Mouse (Mus musculus) MEL (cell line): ENCODE data around the gene Btn2a2. TPM values are rescaled to one million over a fixed set of nuclear protein-coding genes. Genes with fewer than 3 reads are reported as not detected.

Source experiments
- DNase-seq: peaks from one replicate; pipeline ENCODE4 v3.0.0; 2011; ENCODE audit warnings: low read depth, low spot score
- H3K27ac ChIP-seq: 2 replicates; pipeline ENCODE4 v1.5.1; 2012; ENCODE audit warnings: low read depth, mild to moderate bottlenecking, control low read depth, low read length, moderate library complexity; ENCODE audit not compliant: control insufficient read depth
- H3K27me3 ChIP-seq, 2 experiments: fragments of 150-350 bp in 1 of 2; sonication (generic) in 1 of 2; 2 replicates each; pipeline ENCODE4 v1.6.1; 2012; ENCODE audit warnings: low read length in 2 of 2, mild to moderate bottlenecking in 2 of 2, improper control_type of control experiment in 1 of 2, moderate library complexity in 1 of 2; ENCODE audit not compliant: insufficient read depth in 2 of 2, control insufficient read depth in 1 of 2
- H3K36me3 ChIP-seq, 2 experiments: 2 replicates each; pipeline ENCODE4 v1.6.1; 2012 to 2014; ENCODE audit warnings: low read length in 2 of 2, improper control_type of control experiment in 1 of 2, inconsistent platforms in 1 of 2, mild to moderate bottlenecking in 1 of 2; ENCODE audit not compliant: insufficient read depth in 2 of 2, control insufficient read depth in 1 of 2
- H3K4me1 ChIP-seq, 2 experiments: fragments of 150-350 bp in 1 of 2; sonication (generic) in 1 of 2; 2 replicates each; pipeline ENCODE4 v1.6.1; 2012; ENCODE audit warnings: low read length in 2 of 2, improper control_type of control experiment in 1 of 2, mild to moderate bottlenecking in 1 of 2; ENCODE audit not compliant: insufficient read depth in 2 of 2, control insufficient read depth in 1 of 2
- H3K4me3 ChIP-seq, 2 experiments: fragments of 150-350 bp in 1 of 2; sonication (generic) in 1 of 2; 2 replicates each; pipeline ENCODE4 v1.5.1; 2012; ENCODE audit warnings: low read depth in 2 of 2, low read length in 2 of 2, mild to moderate bottlenecking in 2 of 2, moderate library complexity in 2 of 2, control low read depth in 1 of 2, improper control_type of control experiment in 1 of 2; ENCODE audit not compliant: control insufficient read depth in 1 of 2, insufficient read depth in 1 of 2
- H3K79me2 ChIP-seq: 2 replicates; pipeline ENCODE4 v1.6.1; 2012; ENCODE audit warnings: mild to moderate bottlenecking, low read length, moderate library complexity; ENCODE audit not compliant: control insufficient read depth, poor library complexity, insufficient read depth
- H3K9ac ChIP-seq: 2 replicates; pipeline ENCODE4 v1.6.1; 2012; ENCODE audit warnings: low read depth, mild to moderate bottlenecking, control low read depth, low read length, moderate library complexity; ENCODE audit not compliant: control insufficient read depth, poor library complexity, severe bottlenecking
- H3K9me3 ChIP-seq: fragments of 150-350 bp; sonication (generic); replicated peaks from 2 replicates; pipeline ENCODE4 v1.6.1; 2012; ENCODE audit warnings: mild to moderate bottlenecking, low read length, improper control_type of control experiment, moderate library complexity; ENCODE audit not compliant: insufficient read depth
- EP300 ChIP-seq, 2 experiments: IDR thresholded peaks; 2 replicates each; pipeline ENCODE4 v1.6.1; 2011; ENCODE audit warnings: improper control_type of control experiment in 2 of 2, low read length in 2 of 2, low read depth in 1 of 2, mild to moderate bottlenecking in 1 of 2
- GATA1 ChIP-seq: IDR thresholded peaks from 2 replicates; pipeline ENCODE4 v1.6.1; 2011; ENCODE audit warnings: low read depth, low read length, improper control_type of control experiment
- MAX ChIP-seq: IDR thresholded peaks from 2 replicates; pipeline ENCODE4 v1.6.1; 2011; ENCODE audit warnings: low read length, improper control_type of control experiment
- MEF2A ChIP-seq: IDR thresholded peaks from 2 replicates; pipeline ENCODE4 v1.6.1; 2014; ENCODE audit warnings: low read depth, mild to moderate bottlenecking, inconsistent platforms, low read length, improper control_type of control experiment; ENCODE audit not compliant: poor library complexity, insufficient replicate concordance, severe bottlenecking; ENCODE audit errors: extremely low read depth
- MYB ChIP-seq: IDR thresholded peaks from 2 replicates; pipeline ENCODE4 v1.6.1; 2011; ENCODE audit warnings: mild to moderate bottlenecking, low read depth, low read length, improper control_type of control experiment
- POLR2AphosphoS2 ChIP-seq: IDR thresholded peaks from 2 replicates; pipeline ENCODE4 v1.6.1; 2011; ENCODE audit warnings: low read length, improper control_type of control experiment
- POLR2AphosphoS5 ChIP-seq: IDR thresholded peaks from 2 replicates; pipeline ENCODE4 v1.6.1; 2012; ENCODE audit warnings: low read depth, borderline replicate concordance, mild to moderate bottlenecking, inconsistent platforms, low read length, moderate library complexity, mixed read lengths
- RCOR1 ChIP-seq: IDR thresholded peaks from 2 replicates; pipeline ENCODE4 v1.6.1; 2012; ENCODE audit warnings: low read depth, mild to moderate bottlenecking, inconsistent platforms, low read length, improper control_type of control experiment
- TCF12 ChIP-seq: IDR thresholded peaks from 2 replicates; pipeline ENCODE4 v1.6.1; 2014; ENCODE audit warnings: low read depth, mild to moderate bottlenecking, inconsistent platforms, low read length, improper control_type of control experiment, moderate library complexity
- polyA plus RNA-seq, 2 experiments: library from polyadenylated mRNA; stranded (reverse) in 1 of 2; unstranded in 1 of 2; fragments of >175 nt in 1 of 2; fragments of >200 nt in 1 of 2; gene quantifications; 2 replicates each; pipeline versions ENCODE4 v1.2.1 to v1.2.4; 2012; ENCODE audit warnings: low replicate concordance in 2 of 2, low read depth in 1 of 2; ENCODE audit not compliant: insufficient read length in 2 of 2, insufficient read depth in 1 of 2, missing spikeins in 1 of 2
- total RNA-seq: library from RNA; depleted of rRNA; stranded (reverse); fragments of 300-350 nt; gene quantifications from 2 replicates; pipeline ENCODE4 v1.2.3, GENCODE M21; 2012

The Btn2a2 gene
- total and polyA plus RNA-seq, 3 experiments = not detected

GRCm38 (mm10) chr13:23491263-23491662 is 2.6 kb upstream of the Btn2a2 start:
- H3K4me3 ChIP-seq = no peak overlapping the region
- TF ChIP-seq TCF12 = peak; percentile 65
- no peak for TF ChIP-seq MYB
- TF ChIP-seq GATA1 = peak; percentile 83
- no peak for TF ChIP-seq POLR2AphosphoS2
- no peak for TF ChIP-seq MAX
- peak; percentile 40 to 42; a peak in 1 of 4 replicates for TF ChIP-seq EP300 (IDR thresholded peaks at IDR 0.05; ENCODE audit: low read depth in 1 of 2, low read length in 2 of 2)

GRCm38 (mm10) chr13:23490863-23491262 is 2.2 kb upstream of the Btn2a2 start:
- TF ChIP-seq GATA1 = peak; percentile 2; the same call in 1 of the 2 replicates
- 0 out of 2 replicates have a peak, but pooled peaks have one; percentile 6 for TF ChIP-seq MEF2A
- no peak for TF ChIP-seq POLR2AphosphoS5
- peak; percentile 68; the same call in 1 of the 2 replicates for TF ChIP-seq RCOR1
- Histone ChIP-seq H3K36me3 (peaks cover 0 to 13% of the 10 kb centered on the region in 2 experiments; a peak in 2 of 4 replicates), H3K9ac (no peak overlapping the region), H3K4me1 (peaks cover 4 to 7% of the 10 kb centered on the region in 2 experiments), H3K27me3 (peaks cover 0 to 3% of the 10 kb centered on the region in 2 experiments; a peak in 2 of 4 replicates), H3K79me2 (no peaks in the 10 kb centered on the region), H3K4me3 (no peak overlapping the region), H3K27ac (no peak overlapping the region), H3K9me3 (no peaks in the 10 kb centered on the region)
- DNase-seq = peak; percentile 67

More at GRCm38 (mm10) chr13:23491263-23491662, 2.6 kb upstream of the Btn2a2 start:
- DNase-seq = peak; percentile 26
- Histone ChIP-seq H3K79me2 (no peaks in the 10 kb centered on the region), H3K27ac (no peak overlapping the region), H3K4me1 (peaks cover 4 to 7% of the 10 kb centered on the region in 2 experiments), H3K36me3 (peaks cover 0 to 13% of the 10 kb centered on the region in 2 experiments; a peak in 2 of 4 replicates), H3K9me3 (no peaks in the 10 kb centered on the region), H3K27me3 (peaks cover 0 to 3% of the 10 kb centered on the region in 2 experiments; a peak in 2 of 4 replicates), H3K9ac (no peak overlapping the region)

- no peaks in the 10 kb centered on the region for H3K9me3 ChIP-seq
- H3K4me1 ChIP-seq = no peaks in the 10 kb centered on the region
- H3K9ac ChIP-seq = no peak overlapping the region
- H3K36me3 ChIP-seq = no peaks in the 10 kb centered on the region
- H3K27ac ChIP-seq = no peak overlapping the region
- no peaks in the 10 kb centered on the region for H3K79me2 ChIP-seq
- TF ChIP-seq POLR2AphosphoS5 = no peak
- no peak for DNase-seq
- peaks cover 5 to 13% of the 10 kb centered on the region in 2 experiments for H3K27me3 ChIP-seq
- H3K4me3 ChIP-seq = no peak overlapping the region
Observed at GRCm38 (mm10) chr13:23485271-23485670, 3.4 kb downstream of the Btn2a2 start.
